Mouse (Mus musculus): ENCODE results near the gene Cgrrf1. TPM values are rescaled to one million over a fixed set of nuclear protein-coding genes. Genes with fewer than 3 reads are reported as not detected.

Cgrrf1 gene
- polyA plus RNA-seq, 1 experiment from 2014 or later: 26.6 TPM

GRCm38 (mm10) chr14:46881581-46882430 lies 49.9 kb downstream of the Cgrrf1 start:
- peak; percentile 16 for ATAC-seq (replicated peaks; ENCODE audit: insufficient number of reproducible peaks, insufficient read depth, low FRiP score, low read depth)
- no peaks in the 10 kb centered on the region for H3K9me3 ChIP-seq (replicated peaks)
- WGBS: 3% methylated on average over 40 of the region's 40 CpGs
- H3K9ac ChIP-seq: peak overlapping the region; percentile 97
- H3K4me3 ChIP-seq: peak overlapping the region; percentile 80
- peaks cover 20% of the 10 kb centered on the region for H3K4me1 ChIP-seq (replicated peaks)
- H3K36me3 ChIP-seq: no peaks in the 10 kb centered on the region
- no peaks in the 10 kb centered on the region for H3K27me3 ChIP-seq
- peak overlapping the region; percentile 98 for H3K27ac ChIP-seq
- H3K4me2 ChIP-seq: peak overlapping the region; percentile 92

- Histone ChIP-seq H3K36me3 (no peaks in the 10 kb centered on the region; the same call in 1 of the 2 replicates), H3K27ac (peak within 1 kb of the TSS; percentile 98), H3K4me1 (replicated peaks) (peaks cover 27% of the 10 kb centered on the region), H3K9ac (peak within 1 kb of the TSS; percentile 97), H3K4me3 (peak within 1 kb of the TSS; percentile 80), H3K4me2 (peak within 1 kb of the TSS; percentile 92), H3K27me3 (no peaks in the 10 kb centered on the region), H3K9me3 (replicated peaks) (no peaks in the 10 kb centered on the region)
- 0% methylated on average over 53 of the region's 54 CpGs for whole genome bisulfite sequencing
- ATAC-seq (replicated peaks; ENCODE audit: insufficient number of reproducible peaks, insufficient read depth, low FRiP score, low read depth): peak; percentile 73
Measured at GRCm38 (mm10) chr14:46882431-46883067, 50.6 kb downstream of the Cgrrf1 start, which contains the start of gene Samd4. Gene Samd4 (plus strand): TSS chr14:46882854.

- Histone ChIP-seq H3K9me3 (replicated peaks) (no peaks in the 10 kb centered on the region), H3K27me3 (no peaks in the 10 kb centered on the region), H3K36me3 (no peaks in the 10 kb centered on the region; the same call in 1 of the 2 replicates), H3K27ac (peak overlapping the region; percentile 98), H3K4me2 (peak overlapping the region; percentile 92), H3K4me1 (replicated peaks) (peaks cover 32% of the 10 kb centered on the region), H3K4me3 (peak overlapping the region; percentile 80), H3K9ac (peak overlapping the region; percentile 97)
- ATAC-seq (replicated peaks; ENCODE audit: insufficient number of reproducible peaks, insufficient read depth, low FRiP score, low read depth): peak; percentile 11; the same call in 1 of the 2 replicates
- under 1% methylated on average over 69 of the region's 70 CpGs for WGBS
Measured at GRCm38 (mm10) chr14:46883068-46883870, 51.3 kb downstream of the Cgrrf1 start.

GRCm38 (mm10) chr14:46883871-46884441 lies 52.0 kb downstream of the Cgrrf1 start:
- Histone ChIP-seq H3K4me1 (replicated peaks) (peaks cover 36% of the 10 kb centered on the region), H3K27ac (peak overlapping the region; percentile 98), H3K9me3 (replicated peaks) (no peaks in the 10 kb centered on the region), H3K9ac (peak overlapping the region; percentile 77), H3K27me3 (no peaks in the 10 kb centered on the region), H3K4me2 (peak overlapping the region; percentile 92), H3K36me3 (no peaks in the 10 kb centered on the region; the same call in 1 of the 2 replicates), H3K4me3 (peak overlapping the region; percentile 80)
- no peak; the same call in 1 of the 2 replicates for ATAC-seq (replicated peaks; ENCODE audit: insufficient number of reproducible peaks, insufficient read depth, low FRiP score, low read depth)
- under 1% methylated on average over 28 of the region's 29 CpGs for WGBS

GRCm38 (mm10) chr14:46884701-46885428 lies 52.9 kb downstream of the Cgrrf1 start:
- H3K4me1 ChIP-seq (replicated peaks): peaks cover 44% of the 10 kb centered on the region
- H3K4me3 ChIP-seq: peak overlapping the region; percentile 80
- H3K36me3 ChIP-seq: no peaks in the 10 kb centered on the region; the same call in 1 of the 2 replicates
- WGBS: 1% methylated on average over 45 of the region's 52 CpGs
- peak overlapping the region; percentile 92 for H3K4me2 ChIP-seq
- no peaks in the 10 kb centered on the region for H3K9me3 ChIP-seq (replicated peaks)
- H3K27ac ChIP-seq: peak overlapping the region; percentile 98
- peak overlapping the region; percentile 77 for H3K9ac ChIP-seq
- peak; percentile 24 for ATAC-seq (replicated peaks; ENCODE audit: insufficient number of reproducible peaks, insufficient read depth, low FRiP score, low read depth)
- no peaks in the 10 kb centered on the region for H3K27me3 ChIP-seq

GRCm38 (mm10) chr14:46885429-46885755 lies 53.5 kb downstream of the Cgrrf1 start:
- no peaks in the 10 kb centered on the region; the same call in 1 of the 2 replicates for H3K36me3 ChIP-seq
- H3K9me3 ChIP-seq (replicated peaks): no peaks in the 10 kb centered on the region
- H3K4me2 ChIP-seq: peak overlapping the region; percentile 92
- ATAC-seq (replicated peaks; ENCODE audit: insufficient number of reproducible peaks, insufficient read depth, low FRiP score, low read depth): no peak
- peak overlapping the region; percentile 77 for H3K9ac ChIP-seq
- peak overlapping the region; percentile 80 for H3K4me3 ChIP-seq
- WGBS: 2% methylated on average over 7 of the region's 7 CpGs
- peaks cover 47% of the 10 kb centered on the region for H3K4me1 ChIP-seq (replicated peaks)
- no peaks in the 10 kb centered on the region for H3K27me3 ChIP-seq
- peak overlapping the region; percentile 98 for H3K27ac ChIP-seq

- peak overlapping the region; percentile 80 for H3K4me3 ChIP-seq
- peak overlapping the region; percentile 77 for H3K9ac ChIP-seq
- H3K36me3 ChIP-seq: no peaks in the 10 kb centered on the region; the same call in 1 of the 2 replicates
- peak; percentile 9; the same call in 1 of the 2 replicates for ATAC-seq (replicated peaks; ENCODE audit: insufficient number of reproducible peaks, insufficient read depth, low FRiP score, low read depth)
- H3K27me3 ChIP-seq: no peaks in the 10 kb centered on the region
- peaks cover 47% of the 10 kb centered on the region for H3K4me1 ChIP-seq (replicated peaks)
- H3K9me3 ChIP-seq (replicated peaks): no peaks in the 10 kb centered on the region
- WGBS: 6% methylated on average over 5 of the region's 5 CpGs
- H3K27ac ChIP-seq: peak overlapping the region; percentile 98
- H3K4me2 ChIP-seq: peak overlapping the region; percentile 92
Measured at GRCm38 (mm10) chr14:46885891-46886301, 54.0 kb downstream of the Cgrrf1 start.

- H3K27ac ChIP-seq: peak overlapping the region; percentile 71
- no peak overlapping the region for H3K9ac ChIP-seq
- H3K9me3 ChIP-seq (replicated peaks): no peaks in the 10 kb centered on the region
- no peak overlapping the region for H3K4me3 ChIP-seq
- no peaks in the 10 kb centered on the region; the same call in 1 of the 2 replicates for H3K36me3 ChIP-seq
- peaks cover 51% of the 10 kb centered on the region for H3K4me1 ChIP-seq (replicated peaks)
- 60% methylated on average over 4 of the region's 4 CpGs for WGBS
- no peak for ATAC-seq (replicated peaks; ENCODE audit: insufficient number of reproducible peaks, insufficient read depth, low FRiP score, low read depth)
- no peaks in the 10 kb centered on the region for H3K27me3 ChIP-seq
- H3K4me2 ChIP-seq: peak overlapping the region; percentile 31
Measured at GRCm38 (mm10) chr14:46889096-46889495, 57.2 kb downstream of the Cgrrf1 start.

GRCm38 (mm10) chr14:46893961-46894360 lies 62.0 kb downstream of the Cgrrf1 start:
- WGBS: 72% methylated on average over 10 of the region's 10 CpGs
- H3K9me3 ChIP-seq (replicated peaks): no peaks in the 10 kb centered on the region
- no peak for ATAC-seq (replicated peaks; ENCODE audit: insufficient number of reproducible peaks, insufficient read depth, low FRiP score, low read depth)
- no peak overlapping the region for H3K4me2 ChIP-seq
- H3K4me3 ChIP-seq: no peak overlapping the region
- H3K9ac ChIP-seq: no peak overlapping the region
- H3K4me1 ChIP-seq (replicated peaks): peaks cover 39% of the 10 kb centered on the region
- no peaks in the 10 kb centered on the region for H3K36me3 ChIP-seq
- peak overlapping the region; percentile 16; the same call in 1 of the 2 replicates for H3K27ac ChIP-seq
- no peaks in the 10 kb centered on the region for H3K27me3 ChIP-seq

GRCm38 (mm10) chr14:46897953-46898352 lies 66.0 kb downstream of the Cgrrf1 start:
- Histone ChIP-seq H3K9ac (no peak overlapping the region), H3K27ac (no peak overlapping the region), H3K4me2 (no peak overlapping the region), H3K27me3 (no peaks in the 10 kb centered on the region), H3K9me3 (replicated peaks) (no peaks in the 10 kb centered on the region), H3K36me3 (no peaks in the 10 kb centered on the region), H3K4me3 (no peak overlapping the region), H3K4me1 (replicated peaks) (peaks cover 43% of the 10 kb centered on the region)
- WGBS: 81% methylated on average over 5 of the region's 5 CpGs
- ATAC-seq (replicated peaks; ENCODE audit: insufficient number of reproducible peaks, insufficient read depth, low FRiP score, low read depth): no peak
